8 mouse cellular contexts compared by ENCODE assay signal in the genomic region with DNA sequence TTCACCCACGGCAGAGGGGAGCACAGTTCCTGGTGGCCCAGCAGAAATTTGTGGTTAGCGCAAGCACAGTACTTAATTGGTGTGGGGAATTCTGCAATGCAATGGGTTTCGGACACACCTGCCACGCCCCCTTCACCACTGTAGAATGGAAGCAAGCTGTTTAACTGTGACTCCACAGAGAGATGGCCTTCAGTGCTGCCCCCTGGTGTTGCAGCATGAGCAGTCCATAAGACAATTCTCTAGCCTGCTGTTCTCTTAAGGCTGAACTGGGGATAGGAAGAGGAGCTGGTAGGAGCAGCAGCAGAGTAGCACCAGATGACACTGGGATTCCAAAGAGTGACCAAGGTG.
DNase-seq lines count a peak whose midpoint lies in the region; ATAC-seq and TF ChIP-seq lines count a peak whose summit lies in the region.

No protein-coding gene starts in this region.

- peak; percentile 85 for ATAC-seq in embryonic facial prominence, embryonic 11.5 days (replicated peaks; ENCODE audit: insufficient number of reproducible peaks, low FRiP score, low TSS enrichment, low read depth)
- peak; percentile 90 for ATAC-seq in limb, embryonic 12.5 days (ENCODE audit: insufficient number of reproducible peaks, insufficient read depth, low FRiP score, low TSS enrichment, low read depth)
- peak; percentile 71 for ATAC-seq in midbrain, postnatal 0 days (ENCODE audit: low FRiP score)

- 0 out of 2 replicates have a peak, but pooled peaks have one; percentile 21 for TF ChIP-seq EP300 in heart, adult 2 months (IDR thresholded peaks at IDR 0.05; ENCODE audit: insufficient read depth, low read depth, low read length)

- peak; percentile 81 for TF ChIP-seq CTCF in heart, adult 2 months (IDR thresholded peaks at IDR 0.05)
- TF ChIP-seq CTCF in midbrain, postnatal 0 days (IDR thresholded peaks at IDR 0.05): peak; percentile 93

- WGBS in embryonic facial prominence, embryonic 11.5 days: 36% methylated on average over 4 of the region's 4 CpGs
- WGBS in heart, adult 2 months: 47% methylated on average over 4 of the region's 4 CpGs
- WGBS in limb, embryonic 12.5 days: 23% methylated on average over 4 of the region's 4 CpGs
- 36% methylated on average over 4 of the region's 4 CpGs for WGBS in midbrain, postnatal 0 days

- no peaks in the 10 kb centered on the region for H3K9me3 ChIP-seq in embryonic facial prominence, embryonic 11.5 days (replicated peaks; ENCODE audit: control insufficient read depth, low read length)
- no peaks in the 10 kb centered on the region for H3K9me3 ChIP-seq in limb, embryonic 12.5 days
- no peaks in the 10 kb centered on the region for H3K9me3 ChIP-seq in midbrain, postnatal 0 days (ENCODE audit: low read length)

- no peak overlapping the region for H3K4me3 ChIP-seq in embryonic facial prominence, embryonic 11.5 days (ENCODE audit: low read depth, low read length)
- H3K4me3 ChIP-seq in heart, adult 2 months: no peak overlapping the region
- peak overlapping the region; percentile 26; the same call in 1 of the 2 replicates for H3K4me3 ChIP-seq in limb, embryonic 12.5 days (replicated peaks)
- H3K4me3 ChIP-seq in midbrain, postnatal 0 days (ENCODE audit: low read depth, low read length): peak overlapping the region; percentile 30

- H3K36me3 ChIP-seq in embryonic facial prominence, embryonic 11.5 days (replicated peaks; ENCODE audit: control insufficient read depth, insufficient read depth, low read depth, low read length): no peaks in the 10 kb centered on the region
- H3K36me3 ChIP-seq in heart, adult 2 months (ENCODE audit: control insufficient read depth, insufficient read depth, low read length): no peaks in the 10 kb centered on the region
- no peaks in the 10 kb centered on the region for H3K36me3 ChIP-seq in limb, embryonic 12.5 days
- H3K36me3 ChIP-seq in midbrain, postnatal 0 days (ENCODE audit: insufficient read depth, low read length): no peaks in the 10 kb centered on the region

- H3K4me2 ChIP-seq in embryonic facial prominence, embryonic 11.5 days (ENCODE audit: low read depth, low read length): no peak overlapping the region
- H3K4me2 ChIP-seq in limb, embryonic 12.5 days: peak overlapping the region; percentile 53
- H3K4me2 ChIP-seq in midbrain, postnatal 0 days (ENCODE audit: low read depth, low read length, poor library complexity, severe bottlenecking): peak overlapping the region; percentile 42

- DNase-seq in spleen, postnatal 4 days (ENCODE audit: low spot score in 2 of 2): peak; percentile 28 to 65
- no peak for DNase-seq in spleen, adult 12 weeks (ENCODE audit: low spot score)
- peak; percentile 85 for DNase-seq in embryonic facial prominence, embryonic 11.5 days (ENCODE audit: low spot score)
- peak; percentile 64 to 77 for DNase-seq in heart, adult 2 months
- DNase-seq in kidney, adult 8-10 months: peak; percentile 22 to 61
- DNase-seq in midbrain, postnatal 0 days (ENCODE audit: low spot score): peak; percentile 93
- DNase-seq in testis, postnatal 14 days (ENCODE audit: low spot score): peak; percentile 14

- H3K9ac ChIP-seq in embryonic facial prominence, embryonic 11.5 days (replicated peaks; ENCODE audit: low read length): no peak overlapping the region
- no peak overlapping the region for H3K9ac ChIP-seq in heart, adult 2 months (ENCODE audit: low read depth, low read length)
- no peak overlapping the region for H3K9ac ChIP-seq in limb, embryonic 12.5 days (replicated peaks)
- no peak overlapping the region for H3K9ac ChIP-seq in midbrain, postnatal 0 days (replicated peaks; ENCODE audit: low read length, poor library complexity, severe bottlenecking)

- no peaks in the 10 kb centered on the region for H3K4me1 ChIP-seq in embryonic facial prominence, embryonic 11.5 days (ENCODE audit: control insufficient read depth, insufficient read depth, low read length)
- no peaks in the 10 kb centered on the region for H3K4me1 ChIP-seq in heart, adult 2 months (ENCODE audit: control insufficient read depth, insufficient read depth, low read length)
- peaks cover 7% of the 10 kb centered on the region; the same call in 1 of the 2 replicates for H3K4me1 ChIP-seq in limb, embryonic 12.5 days (replicated peaks)
- H3K4me1 ChIP-seq in midbrain, postnatal 0 days (ENCODE audit: insufficient read depth, low read length): no peaks in the 10 kb centered on the region

- no peaks in the 10 kb centered on the region for H3K27me3 ChIP-seq in embryonic facial prominence, embryonic 11.5 days (ENCODE audit: control insufficient read depth, insufficient read depth, low read length)
- no peaks in the 10 kb centered on the region for H3K27me3 ChIP-seq in heart, adult 2 months (ENCODE audit: control insufficient read depth, insufficient read depth, low read length)
- no peaks in the 10 kb centered on the region for H3K27me3 ChIP-seq in limb, embryonic 12.5 days
- H3K27me3 ChIP-seq in midbrain, postnatal 0 days (ENCODE audit: insufficient read depth, low read length): no peaks in the 10 kb centered on the region

- H3K27ac ChIP-seq in embryonic facial prominence, embryonic 11.5 days (replicated peaks; ENCODE audit: low read depth, low read length): no peak overlapping the region
- H3K27ac ChIP-seq in heart, adult 2 months: no peak overlapping the region
- H3K27ac ChIP-seq in limb, embryonic 12.5 days: no peak overlapping the region
- peak overlapping the region; percentile 9; the same call in 1 of the 2 replicates for H3K27ac ChIP-seq in midbrain, postnatal 0 days (ENCODE audit: low read depth, low read length)

- TF ChIP-seq POLR2A in heart, adult 2 months (IDR thresholded peaks at IDR 0.05; ENCODE audit: insufficient read depth, low read depth, low read length): no peak

- H3K79me2 ChIP-seq in heart, adult 2 months (replicated peaks; ENCODE audit: control insufficient read depth, insufficient read depth, low read length): no peaks in the 10 kb centered on the region

- intact Hi-C loops in heart, adult 2 months (cut with DNase I): loop anchor here (1.0 to 10.0 kb wide), 2 partner anchors 319 to 538 kb away; a partner anchor contains a TSS

Comparison
In these comparisons a context has a peak if more than half of its experiments do, and no peak if none do; other contexts are left out.
1. H3K4me3 ChIP-seq: peak in limb, embryonic 12.5 days (single experiment) and midbrain, postnatal 0 days (single experiment); none in embryonic facial prominence, embryonic 11.5 days (single experiment) and heart, adult 2 months (single experiment).
2. Peak in every context shown above with its lines, with median percentiles within 50 percentile points of each other: ATAC-seq.